ENCODE assay signal across 11 mouse cellular contexts in genomic region chr2:25194006-25194405, GRCm38 (mm10). TPM values are rescaled to one million over a fixed set of nuclear protein-coding genes. Genes with fewer than 3 reads are reported as not detected.
A peak's percentile ranks its signal among the peaks of the same experiment; 100 is the strongest.
DNase-seq lines count a peak whose midpoint lies in the region; ATAC-seq and TF ChIP-seq lines count a peak whose summit lies in the region.
"Had no signal": no experiment of that assay in that cellular context is flagged by ENCODE, and none has a peak within 500 bp of the region (broad histone marks: within the 10 kb centered on the region; RNA-seq: fewer than 3 reads in every experiment).

No protein-coding gene starts in this region.

- H3K9ac ChIP-seq in heart, embryonic 15.5 days: no peak overlapping the region
- peak overlapping the region; percentile 17; the same call in 1 of the 2 replicates for H3K9ac ChIP-seq in lung, embryonic 15.5 days
- H3K9ac ChIP-seq: neural tube, embryonic 12.5 days had no signal

- WGBS in heart, embryonic 15.5 days: 61% methylated on average over 5 of the region's 5 CpGs
- 69% methylated on average over 5 of the region's 5 CpGs for WGBS in lung, embryonic 15.5 days
- WGBS in lung, adult 2 months: 63% methylated on average over 5 of the region's 5 CpGs
- WGBS in macrophage (ENCODE audit: missing documents): 19% methylated on average over 5 of the region's 5 CpGs

- TF ChIP-seq POLR2A in lung, adult 2 months (IDR thresholded peaks at IDR 0.05; ENCODE audit: borderline replicate concordance, extremely low read depth, low read depth, low read length): no peak
- TF ChIP-seq POLR2A in bone marrow macrophage, adult 2 months (IDR thresholded peaks at IDR 0.05; ENCODE audit: borderline replicate concordance, low read depth, low read length): no peak

- H3K36me3 ChIP-seq in heart, embryonic 15.5 days: peaks cover 1% of the 10 kb centered on the region; the same call in 1 of the 2 replicates
- H3K36me3 ChIP-seq in lung, embryonic 15.5 days: peaks cover 3% of the 10 kb centered on the region; the same call in 1 of the 2 replicates
- H3K36me3 ChIP-seq in macrophage (ENCODE audit: inconsistent target): no peaks in the 10 kb centered on the region; the same call in 1 of the 2 replicates

- peaks cover 31% of the 10 kb centered on the region for H3K79me2 ChIP-seq in macrophage (ENCODE audit: inconsistent target)

- H3K4me1 ChIP-seq in heart, embryonic 15.5 days (replicated peaks): peaks cover 45% of the 10 kb centered on the region
- peaks cover 37% of the 10 kb centered on the region for H3K4me1 ChIP-seq in lung, embryonic 15.5 days
- peaks cover 26% of the 10 kb centered on the region for H3K4me1 ChIP-seq in lung, adult 2 months (ENCODE audit: control insufficient read depth, insufficient read depth, low read length)
- peaks cover 20% of the 10 kb centered on the region for H3K4me1 ChIP-seq in bone marrow macrophage, adult 2 months (ENCODE audit: control insufficient read depth, insufficient read depth, low read length)

- H3K27ac ChIP-seq in heart, embryonic 15.5 days: 0 out of 2 replicates have a peak overlapping the region, but pooled peaks have one; percentile 24
- H3K27ac ChIP-seq in lung, embryonic 15.5 days: no peak overlapping the region
- H3K27ac ChIP-seq in bone marrow macrophage, adult 2 months (ENCODE audit: insufficient read depth, low read depth, low read length): peak overlapping the region; percentile 87
- H3K27ac ChIP-seq in macrophage: peak overlapping the region; percentile 98
- H3K27ac ChIP-seq: neural tube, embryonic 12.5 days had no signal

- ATAC-seq in heart, embryonic 15.5 days (replicated peaks; ENCODE audit: insufficient number of reproducible peaks, insufficient read depth, low FRiP score, low read depth): no peak
- ATAC-seq in lung, embryonic 15.5 days (ENCODE audit: borderline replicate concordance, extremely low read depth, low FRiP score, low TSS enrichment): no peak

- peak overlapping the region; percentile 58 for H3K4me2 ChIP-seq in heart, embryonic 15.5 days
- H3K4me2 ChIP-seq in lung, embryonic 15.5 days: peak overlapping the region; percentile 14; the same call in 1 of the 2 replicates

- H3K9me3 ChIP-seq in heart, embryonic 15.5 days (replicated peaks): no peaks in the 10 kb centered on the region
- H3K9me3 ChIP-seq in lung, embryonic 15.5 days: no peaks in the 10 kb centered on the region
- H3K9me3 ChIP-seq: midbrain, embryonic 10.5 days; neural tube, embryonic 12.5 days had no signal

- DNase-seq in heart, postnatal 4 days: no peak
- no peak for DNase-seq in lung, adult 2 months
- no peak for DNase-seq in urinary bladder, adult 18-20 months (ENCODE audit: low spot score in 2 of 2)
- DNase-seq in frontal cortex, postnatal 36 days (ENCODE audit: low spot score in 2 of 2): no peak

- TF ChIP-seq CTCF in lung, adult 2 months (IDR thresholded peaks at IDR 0.05; ENCODE audit: insufficient read depth, low read length): no peak
- TF ChIP-seq CTCF in bone marrow macrophage, adult 2 months (IDR thresholded peaks at IDR 0.05; ENCODE audit: low read depth, low read length): no peak

- peaks cover 21% of the 10 kb centered on the region for H3K27me3 ChIP-seq in heart, embryonic 15.5 days
- peaks cover 9% of the 10 kb centered on the region for H3K27me3 ChIP-seq in lung, embryonic 15.5 days

- H3K4me3 ChIP-seq in heart, embryonic 15.5 days: peak overlapping the region; percentile 47; the same call in 1 of the 2 replicates
- H3K4me3 ChIP-seq in lung, embryonic 15.5 days: no peak overlapping the region
- no peak overlapping the region for H3K4me3 ChIP-seq in lung, adult 2 months (replicated peaks; ENCODE audit: extremely low read depth, low read depth, low read length)
- peak overlapping the region; percentile 76 for H3K4me3 ChIP-seq in bone marrow macrophage, adult 2 months (ENCODE audit: insufficient read depth, low read length)
- H3K4me3 ChIP-seq in macrophage (ENCODE audit: inconsistent target): peak overlapping the region; percentile 87; the same call in 1 of the 2 replicates
- H3K4me3 ChIP-seq: midbrain, embryonic 10.5 days; neural tube, embryonic 12.5 days had no signal

RNA-seq across cellular contexts. Expression of gene Tor4a, which starts 2.7 kb away (rescaled TPM):
- 5.8 and 10.3 TPM in 2 replicates for polyA plus RNA-seq in heart, embryonic 15.5 days (2015; fragmentation: Nextera tagmentation; extraction: Ambion mirVana)
- total RNA-seq in heart, postnatal 4 days (2021): 1 to 10 TPM; 4.4 to 5.8 TPM
- polyA plus RNA-seq in lung, embryonic 15.5 days (2015; fragmentation: Nextera tagmentation; extraction: Ambion mirVana): 8.8 and 11.7 TPM in 2 replicates
- 52.8 and 54.9 TPM in 2 replicates for polyA plus RNA-seq in lung, adult 2 months (2012; rRNA removed)
- 72.2 and 73.2 TPM in 2 replicates for polyA plus RNA-seq in bone marrow macrophage, adult 2 months (2012; ENCODE audit: insufficient read depth, insufficient read length, missing spikeins)
- 10 to 100 TPM in 16 of 26 experiments, 1 to 10 TPM in 10; 1.8 to 43.9 (median 17.2) TPM for total RNA-seq in macrophage (2018; cell fraction: chromatin; rRNA removed)
- total RNA-seq in macrophage (2018; cell fraction: cytosol; rRNA removed): 100 to 1,000 TPM in 4 of 26 experiments, 10 to 100 TPM in 22; 13.3 to 115 (median 67.4) TPM
- 100 to 1,000 TPM in 6 of 26 experiments, 10 to 100 TPM in 19, 1 to 10 TPM in 1; 8.8 to 166 (median 68.0) TPM for total RNA-seq in macrophage (2018; cell fraction: nucleus; rRNA removed)
- 56.5 to 71.1 TPM (median 57.4 TPM) in 3 replicates for polyA plus RNA-seq in macrophage (2018)

RNA-seq across cellular contexts. Expression of gene Nrarp, which starts 13.4 kb away (rescaled TPM):
- 17.3 and 19.0 TPM in 2 replicates for polyA plus RNA-seq in heart, embryonic 15.5 days (2015; fragmentation: Nextera tagmentation; extraction: Ambion mirVana)
- total RNA-seq in heart, postnatal 4 days (2021): 10 to 100 TPM; 31.2 to 33.4 TPM
- polyA plus RNA-seq in lung, embryonic 15.5 days (2015; fragmentation: Nextera tagmentation; extraction: Ambion mirVana): 15.7 and 16.0 TPM in 2 replicates
- 46.0 and 69.2 TPM in 2 replicates for polyA plus RNA-seq in lung, adult 2 months (2012; rRNA removed)
- not detected in 2 replicates for polyA plus RNA-seq in bone marrow macrophage, adult 2 months (2012; ENCODE audit: insufficient read depth, insufficient read length, missing spikeins)
- total RNA-seq in macrophage (2018; cell fraction: chromatin; rRNA removed): not detected
- under 1 TPM in 2 of 26 experiments, not detected in 24; 0.03 to 0.04 TPM for total RNA-seq in macrophage (2018; cell fraction: cytosol; rRNA removed)
- not detected for total RNA-seq in macrophage (2018; cell fraction: nucleus; rRNA removed)
- polyA plus RNA-seq in macrophage (2018): not detected in 3 replicates

RNA-seq across cellular contexts. Expression of gene Nelfb, which starts 17.3 kb away (rescaled TPM):
- polyA plus RNA-seq in heart, embryonic 15.5 days (2015; fragmentation: Nextera tagmentation; extraction: Ambion mirVana): 62.7 and 79.5 TPM in 2 replicates
- total RNA-seq in heart, postnatal 4 days (2021): 10 to 100 TPM; 43.4 to 44.5 TPM
- polyA plus RNA-seq in lung, embryonic 15.5 days (2015; fragmentation: Nextera tagmentation; extraction: Ambion mirVana): 121 and 122 TPM in 2 replicates
- polyA plus RNA-seq in lung, adult 2 months (2012; rRNA removed): 58.0 and 94.5 TPM in 2 replicates
- polyA plus RNA-seq in bone marrow macrophage, adult 2 months (2012; ENCODE audit: insufficient read depth, insufficient read length, missing spikeins): 33.3 and 35.7 TPM in 2 replicates
- total RNA-seq in macrophage (2018; cell fraction: chromatin; rRNA removed): 10 to 100 TPM; 15.8 to 77.2 (median 39.9) TPM
- total RNA-seq in macrophage (2018; cell fraction: cytosol; rRNA removed): 10 to 100 TPM; 15.7 to 36.9 (median 29.0) TPM
- 10 to 100 TPM; 16.3 to 54.1 (median 32.3) TPM for total RNA-seq in macrophage (2018; cell fraction: nucleus; rRNA removed)
- polyA plus RNA-seq in macrophage (2018): 18.9 to 30.4 TPM (median 29.5 TPM) in 3 replicates

RNA-seq across cellular contexts. Expression of gene Stpg3, which starts 20.4 kb away (rescaled TPM):
- polyA plus RNA-seq in heart, embryonic 15.5 days (2015; fragmentation: Nextera tagmentation; extraction: Ambion mirVana): not detected in 2 replicates
- not detected for total RNA-seq in heart, postnatal 4 days (2021)
- polyA plus RNA-seq in lung, embryonic 15.5 days (2015; fragmentation: Nextera tagmentation; extraction: Ambion mirVana): not detected in 2 replicates
- polyA plus RNA-seq in lung, adult 2 months (2012; rRNA removed): not detected in 2 replicates
- polyA plus RNA-seq in bone marrow macrophage, adult 2 months (2012; ENCODE audit: insufficient read depth, insufficient read length, missing spikeins): not detected in 2 replicates
- not detected for total RNA-seq in macrophage (2018; cell fraction: chromatin; rRNA removed)
- not detected for total RNA-seq in macrophage (2018; cell fraction: cytosol; rRNA removed)
- total RNA-seq in macrophage (2018; cell fraction: nucleus; rRNA removed): under 1 TPM in 2 of 26 experiments, not detected in 24; 0.30 to 0.89 TPM
- polyA plus RNA-seq in macrophage (2018): not detected in 3 replicates
- polyA plus RNA-seq: midbrain, embryonic 10.5 days; neural tube, embryonic 12.5 days had no signal

RNA-seq across cellular contexts. Expression of gene Fam166a, which starts 24.5 kb away (rescaled TPM):
- polyA plus RNA-seq in heart, embryonic 15.5 days (2015; fragmentation: Nextera tagmentation; extraction: Ambion mirVana): 0.57 and 0.65 TPM in 2 replicates
- total RNA-seq in heart, postnatal 4 days (2021): not detected
- polyA plus RNA-seq in lung, embryonic 15.5 days (2015; fragmentation: Nextera tagmentation; extraction: Ambion mirVana): 0.69 and 1.4 TPM in 2 replicates
- polyA plus RNA-seq in lung, adult 2 months (2012; rRNA removed): 0.17 TPM in 1 of 2 replicates, not detected in the other
- polyA plus RNA-seq in bone marrow macrophage, adult 2 months (2012; ENCODE audit: insufficient read depth, insufficient read length, missing spikeins): not detected in 2 replicates
- total RNA-seq in macrophage (2018; cell fraction: chromatin; rRNA removed): not detected
- not detected for total RNA-seq in macrophage (2018; cell fraction: cytosol; rRNA removed)
- total RNA-seq in macrophage (2018; cell fraction: nucleus; rRNA removed): not detected
- polyA plus RNA-seq in macrophage (2018): not detected in 3 replicates
- total RNA-seq: left cerebral cortex, postnatal 14 days had no signal
- polyA plus RNA-seq: neural tube, embryonic 12.5 days had no signal

Comparison
In these comparisons a context has a peak if more than half of its experiments do, and no peak if none do; other contexts are left out.
1. H3K4me3 ChIP-seq: peak in heart, embryonic 15.5 days (single experiment), bone marrow macrophage, adult 2 months (single experiment) and macrophage (single experiment); none in lung, embryonic 15.5 days (single experiment) and lung, adult 2 months (single experiment).
2. RNA of gene Nrarp, which starts 13.4 kb away (polyA plus RNA-seq): 46.0 to 69.2 TPM in lung, adult 2 months, 17.3 to 19.0 TPM in heart, embryonic 15.5 days and 15.7 to 16.0 TPM in lung, embryonic 15.5 days; not detected in bone marrow macrophage, adult 2 months and not detected in macrophage; every median in the first group is over 10 times any median in the second.